Mouse (Mus musculus): Measurements from ENCODE around the gene H2-DMb2. TPM values are rescaled to one million over a fixed set of nuclear protein-coding genes. Genes with fewer than 3 reads are reported as not detected.

The H2-DMb2 gene
- polyA plus RNA-seq, 1 experiment from 2014 or later, result not detected

- peaks cover 52% of the 10 kb centered on the region for H3K4me1 ChIP-seq (replicated peaks)
- H3K9ac ChIP-seq, result peak overlapping the region; percentile 52; the same call in 1 of the 2 replicates
- WGBS, result 21% methylated on average over 13 of the region's 13 CpGs
- no peaks in the 10 kb centered on the region for H3K9me3 ChIP-seq
- peak overlapping the region; percentile 46; the same call in 1 of the 2 replicates for H3K27ac ChIP-seq (replicated peaks)
- H3K4me2 ChIP-seq, result peak overlapping the region; percentile 17; the same call in 1 of the 2 replicates
- no peaks in the 10 kb centered on the region for H3K36me3 ChIP-seq
- H3K4me3 ChIP-seq, result 0 out of 2 replicates have a peak overlapping the region, but pooled peaks have one; percentile 8
- H3K27me3 ChIP-seq, result no peaks in the 10 kb centered on the region; the same call in 1 of the 2 replicates
- no peak for ATAC-seq (ENCODE audit: low read depth)
Observed at GRCm38 (mm10) chr17:34128264-34128937, 14.7 kb upstream of the H2-DMb2 start.

- ATAC-seq (ENCODE audit: low read depth), result no peak
- peak overlapping the region; percentile 8 for H3K4me3 ChIP-seq
- peak overlapping the region; percentile 46; the same call in 1 of the 2 replicates for H3K27ac ChIP-seq (replicated peaks)
- H3K9ac ChIP-seq, result peak overlapping the region; percentile 52; the same call in 1 of the 2 replicates
- WGBS, result 18% methylated on average over 18 of the region's 18 CpGs
- H3K9me3 ChIP-seq, result no peaks in the 10 kb centered on the region
- H3K36me3 ChIP-seq, result no peaks in the 10 kb centered on the region
- H3K4me2 ChIP-seq, result peak overlapping the region; percentile 17; the same call in 1 of the 2 replicates
- H3K27me3 ChIP-seq, result no peaks in the 10 kb centered on the region; the same call in 1 of the 2 replicates
- peaks cover 44% of the 10 kb centered on the region for H3K4me1 ChIP-seq (replicated peaks)
Observed at GRCm38 (mm10) chr17:34128944-34129791, 13.9 kb upstream of the H2-DMb2 start.

GRCm38 (mm10) chr17:34130073-34130947 lies 12.8 kb upstream of the H2-DMb2 start:
- no peak overlapping the region for H3K4me3 ChIP-seq
- no peak overlapping the region for H3K9ac ChIP-seq
- H3K27ac ChIP-seq (replicated peaks), result no peak overlapping the region
- no peak overlapping the region for H3K4me2 ChIP-seq
- H3K36me3 ChIP-seq, result no peaks in the 10 kb centered on the region
- H3K27me3 ChIP-seq, result no peaks in the 10 kb centered on the region; the same call in 1 of the 2 replicates
- whole genome bisulfite sequencing, result 80% methylated on average over 19 of the region's 19 CpGs
- no peaks in the 10 kb centered on the region for H3K9me3 ChIP-seq
- H3K4me1 ChIP-seq (replicated peaks), result peaks cover 35% of the 10 kb centered on the region
- ATAC-seq (ENCODE audit: low read depth), result no peak

- no peak overlapping the region for H3K4me3 ChIP-seq
- H3K4me1 ChIP-seq (replicated peaks), result peaks cover 31% of the 10 kb centered on the region
- H3K9ac ChIP-seq, result no peak overlapping the region
- peaks cover 9% of the 10 kb centered on the region for H3K27me3 ChIP-seq
- no peaks in the 10 kb centered on the region for H3K36me3 ChIP-seq
- no peak for ATAC-seq (ENCODE audit: low read depth)
- H3K4me2 ChIP-seq, result no peak overlapping the region
- H3K27ac ChIP-seq (replicated peaks), result no peak overlapping the region
- 73% methylated on average over 7 of the region's 7 CpGs for WGBS
- no peaks in the 10 kb centered on the region for H3K9me3 ChIP-seq
Observed at GRCm38 (mm10) chr17:34131911-34132310, 11.2 kb upstream of the H2-DMb2 start.

GRCm38 (mm10) chr17:34133289-34133688 lies 9.8 kb upstream of the H2-DMb2 start:
- Histone ChIP-seq H3K4me2 (no peak overlapping the region), H3K27me3 (peaks cover 23% of the 10 kb centered on the region), H3K9ac (no peak overlapping the region), H3K4me3 (no peak overlapping the region), H3K27ac (replicated peaks) (no peak overlapping the region), H3K4me1 (replicated peaks) (peaks cover 19% of the 10 kb centered on the region), H3K9me3 (no peaks in the 10 kb centered on the region), H3K36me3 (no peaks in the 10 kb centered on the region)
- ATAC-seq (ENCODE audit: low read depth), result no peak
- WGBS, result 85% methylated on average over 11 of the region's 11 CpGs

GRCm38 (mm10) chr17:34134451-34134850 lies 8.7 kb upstream of the H2-DMb2 start:
- ATAC-seq (ENCODE audit: low read depth), result no peak
- H3K9ac ChIP-seq, result no peak overlapping the region
- H3K4me3 ChIP-seq, result no peak overlapping the region
- peaks cover 13% of the 10 kb centered on the region for H3K4me1 ChIP-seq (replicated peaks)
- H3K27me3 ChIP-seq, result peaks cover 35% of the 10 kb centered on the region
- H3K27ac ChIP-seq (replicated peaks), result no peak overlapping the region
- 88% methylated on average over 3 of the region's 3 CpGs for WGBS
- H3K4me2 ChIP-seq, result no peak overlapping the region
- H3K36me3 ChIP-seq, result no peaks in the 10 kb centered on the region
- no peaks in the 10 kb centered on the region for H3K9me3 ChIP-seq

GRCm38 (mm10) chr17:34135297-34136224 lies 7.5 kb upstream of the H2-DMb2 start:
- peak overlapping the region; percentile 71 for H3K4me2 ChIP-seq
- peaks cover 46% of the 10 kb centered on the region for H3K27me3 ChIP-seq
- H3K4me1 ChIP-seq (replicated peaks), result peaks cover 20% of the 10 kb centered on the region
- H3K4me3 ChIP-seq, result peak overlapping the region; percentile 37
- ATAC-seq (ENCODE audit: low read depth), result peak; percentile 97
- H3K36me3 ChIP-seq, result no peaks in the 10 kb centered on the region
- WGBS, result 6% methylated on average over 31 of the region's 31 CpGs
- no peaks in the 10 kb centered on the region for H3K9me3 ChIP-seq
- H3K9ac ChIP-seq, result 0 out of 2 replicates have a peak overlapping the region, but pooled peaks have one; percentile 44
- no peak overlapping the region for H3K27ac ChIP-seq (replicated peaks)

GRCm38 (mm10) chr17:34137601-34138000 lies 5.5 kb upstream of the H2-DMb2 start:
- peaks cover 20% of the 10 kb centered on the region for H3K4me1 ChIP-seq (replicated peaks)
- H3K27ac ChIP-seq (replicated peaks), result no peak overlapping the region
- no peak overlapping the region for H3K4me3 ChIP-seq
- WGBS, result 72% methylated on average over 7 of the region's 7 CpGs
- no peak overlapping the region for H3K4me2 ChIP-seq
- no peaks in the 10 kb centered on the region for H3K36me3 ChIP-seq
- H3K9ac ChIP-seq, result no peak overlapping the region
- H3K9me3 ChIP-seq, result no peaks in the 10 kb centered on the region
- ATAC-seq (ENCODE audit: low read depth), result no peak
- H3K27me3 ChIP-seq, result peaks cover 60% of the 10 kb centered on the region

GRCm38 (mm10) chr17:34138655-34139054 lies 4.5 kb upstream of the H2-DMb2 start:
- peaks cover 26% of the 10 kb centered on the region for H3K4me1 ChIP-seq (replicated peaks)
- no peaks in the 10 kb centered on the region for H3K9me3 ChIP-seq
- no peak overlapping the region for H3K27ac ChIP-seq (replicated peaks)
- WGBS, result 81% methylated on average over 7 of the region's 7 CpGs
- no peak for ATAC-seq (ENCODE audit: low read depth)
- H3K27me3 ChIP-seq, result peaks cover 60% of the 10 kb centered on the region
- H3K4me3 ChIP-seq, result no peak overlapping the region
- H3K4me2 ChIP-seq, result no peak overlapping the region
- H3K9ac ChIP-seq, result no peak overlapping the region
- H3K36me3 ChIP-seq, result no peaks in the 10 kb centered on the region

- Histone ChIP-seq H3K4me1 (replicated peaks) (peaks cover 26% of the 10 kb centered on the region), H3K27me3 (peaks cover 60% of the 10 kb centered on the region), H3K9me3 (no peaks in the 10 kb centered on the region), H3K4me3 (peak overlapping the region; percentile 21), H3K36me3 (no peaks in the 10 kb centered on the region), H3K4me2 (peak overlapping the region; percentile 51), H3K9ac (peak overlapping the region; percentile 18; the same call in 1 of the 2 replicates), H3K27ac (replicated peaks) (no peak overlapping the region)
- 2% methylated on average over 16 of the region's 16 CpGs for WGBS
- ATAC-seq (ENCODE audit: low read depth), result no peak
Observed at GRCm38 (mm10) chr17:34139416-34139815, 3.7 kb upstream of the H2-DMb2 start.

- Histone ChIP-seq H3K9me3 (no peaks in the 10 kb centered on the region), H3K4me2 (peak overlapping the region; percentile 51; the same call in 1 of the 2 replicates), H3K27me3 (peaks cover 60% of the 10 kb centered on the region), H3K4me1 (replicated peaks) (peaks cover 26% of the 10 kb centered on the region), H3K27ac (replicated peaks) (no peak overlapping the region), H3K36me3 (no peaks in the 10 kb centered on the region), H3K9ac (no peak overlapping the region), H3K4me3 (no peak overlapping the region)
- no peak for ATAC-seq (ENCODE audit: low read depth)
- 19% methylated on average over 5 of the region's 5 CpGs for WGBS
Observed at GRCm38 (mm10) chr17:34140240-34140639, 2.9 kb upstream of the H2-DMb2 start.
